Mouse (Mus musculus) testis, adult 2 months (tissue): Measurements from ENCODE around the gene Mef2a.

Experiments
- CTCF ChIP-seq: fragments of 200-500 bp; IDR thresholded peaks from 2 replicates; pipeline ENCODE4 v1.5.1; 2012; ENCODE audit warnings: low read depth, mild to moderate bottlenecking, inconsistent platforms, low read length, moderate library complexity; ENCODE audit not compliant: control insufficient read depth, insufficient read depth, insufficient replicate concordance
- POLR2A ChIP-seq: fragments of 200-500 bp; IDR thresholded peaks from 2 replicates; pipeline ENCODE4 v1.6.1; 2012; ENCODE audit warnings: low read depth, mild to moderate bottlenecking, inconsistent platforms, low read length, moderate library complexity; ENCODE audit not compliant: control insufficient read depth

GRCm38 (mm10) chr7:67419591-67420314 is 47.1 kb upstream of the Mef2a start:
- TF ChIP-seq CTCF (no peak), POLR2A (no peak)
